Mouse (Mus musculus): ENCODE measurements at regions not wholly inside any gene's neighbourhood (a gene's known extent, or its start where the extent isn't known, plus 50 kb on each side); places are given as distances from the start of the nearest gene placed in this dataset.
A peak's percentile ranks its signal among the peaks of the same experiment; 100 is the strongest.

DNA sequence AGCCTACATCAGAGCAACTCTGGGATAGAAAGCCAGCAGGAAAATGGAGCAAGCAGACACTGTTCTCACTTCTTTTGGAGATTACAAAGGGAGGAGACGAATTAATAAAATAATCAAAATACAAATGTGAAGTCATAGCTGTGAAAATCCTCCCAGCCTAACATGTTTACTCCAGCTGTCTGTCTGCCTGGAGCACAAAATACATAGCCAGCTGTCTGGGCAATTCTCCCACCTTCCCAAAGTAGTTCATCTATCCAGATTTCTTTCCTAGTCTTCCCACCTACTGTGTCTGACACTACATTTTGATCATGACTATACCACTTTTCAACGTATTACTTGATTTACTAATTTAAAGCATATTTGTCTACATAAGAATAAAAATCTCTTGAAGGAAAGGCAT, 68.7 kb upstream of the Grin3a start:
- no peak for TF ChIP-seq POLR2A (IDR thresholded peaks at IDR 0.05; ENCODE audit: borderline replicate concordance, extremely low read depth, insufficient read depth, insufficient read length)
- no peaks in the 10 kb centered on the region for H3K36me3 ChIP-seq (ENCODE audit: control insufficient read depth, insufficient read depth, low read length)
- no peak overlapping the region for H3K4me2 ChIP-seq (replicated peaks; ENCODE audit: low read depth, low read length, severe bottlenecking)
- no peak overlapping the region for H3K4me3 ChIP-seq (replicated peaks; ENCODE audit: low read length)
- no peaks in the 10 kb centered on the region for H3K9me3 ChIP-seq (ENCODE audit: control insufficient read depth, low read length)
- 82% methylated on average over 2 of the region's 2 CpGs for WGBS
- H3K27me3 ChIP-seq (ENCODE audit: control insufficient read depth, insufficient read depth, low read length) = no peaks in the 10 kb centered on the region
- no peak overlapping the region for H3K27ac ChIP-seq (replicated peaks; ENCODE audit: low read depth, low read length)
- DNase-seq (ENCODE audit: low spot score) = no peak
- no peaks in the 10 kb centered on the region for H3K4me1 ChIP-seq (ENCODE audit: control insufficient read depth, insufficient read depth, low read length)
- no peak overlapping the region for H3K9ac ChIP-seq (ENCODE audit: low read depth, low read length, severe bottlenecking)
- no peak for ATAC-seq (ENCODE audit: low FRiP score, low read depth)

DNA sequence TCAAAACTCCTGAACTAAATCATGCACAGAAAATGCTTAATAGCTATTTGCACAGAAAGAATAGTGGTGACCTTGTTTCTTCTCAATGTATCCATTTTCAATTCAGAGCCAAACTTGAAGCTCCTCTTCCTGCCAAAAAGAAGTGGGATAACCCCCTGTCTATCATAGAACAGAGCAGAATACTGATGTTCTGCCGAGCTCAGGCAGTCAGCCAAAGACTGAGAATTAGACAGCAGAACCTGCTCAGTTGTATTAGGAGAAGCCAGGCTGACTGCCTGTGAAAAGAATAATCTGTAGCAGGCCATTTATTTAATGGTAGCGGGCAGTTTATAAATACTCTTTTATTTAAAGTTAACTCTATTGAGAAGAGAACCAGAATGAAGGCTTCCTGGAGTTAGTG, 68.1 kb upstream of the Grin3a start:
- Histone ChIP-seq H3K27me3 (ENCODE audit: control insufficient read depth, insufficient read depth, low read length) (no peaks in the 10 kb centered on the region), H3K36me3 (ENCODE audit: control insufficient read depth, insufficient read depth, low read length) (no peaks in the 10 kb centered on the region), H3K4me3 (replicated peaks; ENCODE audit: low read length) (no peak overlapping the region), H3K27ac (replicated peaks; ENCODE audit: low read depth, low read length) (no peak overlapping the region), H3K9ac (ENCODE audit: low read depth, low read length, severe bottlenecking) (no peak overlapping the region), H3K4me2 (replicated peaks; ENCODE audit: low read depth, low read length, severe bottlenecking) (no peak overlapping the region), H3K9me3 (ENCODE audit: control insufficient read depth, low read length) (no peaks in the 10 kb centered on the region), H3K4me1 (ENCODE audit: control insufficient read depth, insufficient read depth, low read length) (no peaks in the 10 kb centered on the region)
- ATAC-seq (ENCODE audit: low FRiP score, low read depth) = no peak
- TF ChIP-seq POLR2A (IDR thresholded peaks at IDR 0.05; ENCODE audit: borderline replicate concordance, extremely low read depth, insufficient read depth, insufficient read length) = no peak
- 65% methylated on average over 2 of the region's 2 CpGs for WGBS
- peak; percentile 27 for DNase-seq (ENCODE audit: low spot score)
